Mouse (Mus musculus) T-helper 1 cell (primary cell): ENCODE measurements around the gene Gprc5d.

Experiments
- in situ Hi-C: fragments of 300-600 bp; cut with MboI, MseI; formaldehyde crosslinking; loops from one replicate; pipeline ENCODE4 v1.15.1; 2025; ENCODE audit warnings: high pct_unique_total_duplicates

The Gprc5d gene

GRCm38 (mm10) chr6:135136439-135137161 lies 18.5 kb upstream of the Gprc5d start:
- in situ Hi-C loops = no loop called here

- in situ Hi-C loops = no loop called here
Observed at GRCm38 (mm10) chr6:135135735-135136134, 17.7 kb upstream of the Gprc5d start.

DNA sequence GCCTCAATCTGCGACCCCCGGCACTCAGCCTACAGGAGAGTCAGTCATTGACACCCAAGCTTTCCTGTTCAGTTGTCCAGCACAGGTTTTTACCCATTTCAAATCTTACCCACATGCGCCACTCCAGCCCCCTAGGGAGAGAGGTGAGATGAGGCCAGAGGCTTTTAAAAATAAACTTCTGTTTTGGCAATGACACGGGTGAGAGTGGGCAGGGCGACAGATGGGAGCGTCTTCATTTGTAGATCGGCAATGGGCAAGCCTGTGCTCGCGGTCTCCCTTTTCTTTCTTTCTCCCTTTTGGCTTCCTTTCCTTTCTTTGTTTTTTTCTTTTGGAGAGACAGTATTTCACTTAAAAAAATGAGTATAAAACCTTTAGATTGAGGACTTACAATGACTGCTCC lies 15.4 kb upstream of the Gprc5d start:
- in situ Hi-C loops = no loop called here

DNA sequence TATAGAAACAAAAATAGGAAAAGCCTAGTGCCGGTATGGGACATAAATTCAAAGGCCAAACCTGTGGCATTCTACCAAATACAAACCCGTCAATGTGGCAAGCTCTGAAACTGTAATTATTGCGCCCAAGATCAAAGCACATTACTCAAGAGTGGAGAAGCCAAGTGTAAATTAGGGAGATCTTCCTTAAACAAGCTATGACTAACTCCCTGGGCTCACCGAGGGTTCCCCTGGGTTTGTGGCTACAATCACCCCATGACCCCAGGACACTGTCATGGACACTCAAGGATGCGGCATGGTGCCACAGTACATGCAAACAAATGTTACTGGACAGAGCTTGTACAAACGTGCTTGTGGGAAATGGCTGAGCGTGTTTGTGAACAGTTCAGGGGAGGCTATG lies 15.0 kb upstream of the Gprc5d start:
- in situ Hi-C loops = no loop called here

GRCm38 (mm10) chr6:135124755-135125380 lies 6.8 kb upstream of the Gprc5d start:
- in situ Hi-C loops = loop anchor here (25.0 kb wide), 1 partner anchor 1413 kb away; no protein-coding TSS in a partner anchor

- in situ Hi-C loops = loop anchor here (25.0 kb wide), 1 partner anchor 1404 kb away; no protein-coding TSS in a partner anchor
Observed at GRCm38 (mm10) chr6:135116479-135116878, 1.6 kb downstream of the Gprc5d start.

DNA sequence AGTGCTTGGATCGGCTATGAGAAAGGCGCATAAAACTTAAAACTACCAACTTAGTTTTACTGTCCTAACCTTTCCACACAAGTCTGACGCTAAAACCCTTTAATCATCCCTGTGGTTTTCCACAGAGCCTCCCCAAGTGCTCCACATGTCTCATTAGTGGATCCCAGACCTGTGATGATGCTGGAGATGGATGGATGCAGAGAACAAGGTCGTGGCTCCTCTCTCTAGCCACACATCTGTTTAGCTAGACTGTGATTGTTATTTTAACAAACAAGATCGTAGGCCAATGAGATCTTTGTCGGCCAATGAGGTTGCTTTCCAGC lies 5.0 kb downstream of the Gprc5d start:
- in situ Hi-C loops = loop anchor here (25.0 kb wide), 1 partner anchor 1401 kb away; no protein-coding TSS in a partner anchor

DNA sequence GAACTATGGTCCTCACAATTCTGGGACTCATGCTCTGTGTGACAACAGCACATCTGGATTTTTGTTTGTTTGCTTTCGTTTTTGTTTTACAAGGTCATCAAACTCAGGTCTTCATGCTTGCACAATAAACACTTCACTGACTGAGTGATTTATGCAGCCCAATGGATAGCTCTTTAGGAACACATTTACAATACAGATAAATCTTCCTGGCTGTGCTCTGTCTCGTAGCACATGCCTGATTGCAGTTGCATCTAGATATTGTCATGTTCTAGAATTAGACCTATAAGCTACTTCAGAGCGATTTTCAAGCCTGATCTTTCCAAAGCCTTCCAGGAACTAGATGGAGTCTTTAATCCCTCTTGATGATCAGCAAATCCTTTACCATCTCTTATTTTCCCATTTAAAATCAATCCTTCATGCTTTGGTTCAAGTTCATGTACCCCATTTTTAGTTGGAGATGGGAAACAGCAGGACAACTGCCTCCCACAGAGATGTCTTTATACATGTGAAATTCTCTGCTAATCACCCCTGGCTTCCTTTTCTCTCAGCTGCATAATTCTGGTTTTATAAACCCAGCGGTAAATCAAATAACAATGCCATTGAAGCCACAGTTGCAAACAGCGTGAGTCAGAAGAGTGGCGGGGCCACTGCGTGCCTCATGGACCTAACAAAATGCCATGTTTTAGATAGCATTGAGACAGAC lies 5.5 kb downstream of the Gprc5d start:
- in situ Hi-C loops = loop anchor here (25.0 kb wide), 1 partner anchor 1400 kb away; no protein-coding TSS in a partner anchor

- in situ Hi-C loops = loop anchor here (25.0 kb wide), 1 partner anchor 1395 kb away; no protein-coding TSS in a partner anchor
Observed at GRCm38 (mm10) chr6:135107014-135107413, 11.1 kb downstream of the Gprc5d start.

DNA sequence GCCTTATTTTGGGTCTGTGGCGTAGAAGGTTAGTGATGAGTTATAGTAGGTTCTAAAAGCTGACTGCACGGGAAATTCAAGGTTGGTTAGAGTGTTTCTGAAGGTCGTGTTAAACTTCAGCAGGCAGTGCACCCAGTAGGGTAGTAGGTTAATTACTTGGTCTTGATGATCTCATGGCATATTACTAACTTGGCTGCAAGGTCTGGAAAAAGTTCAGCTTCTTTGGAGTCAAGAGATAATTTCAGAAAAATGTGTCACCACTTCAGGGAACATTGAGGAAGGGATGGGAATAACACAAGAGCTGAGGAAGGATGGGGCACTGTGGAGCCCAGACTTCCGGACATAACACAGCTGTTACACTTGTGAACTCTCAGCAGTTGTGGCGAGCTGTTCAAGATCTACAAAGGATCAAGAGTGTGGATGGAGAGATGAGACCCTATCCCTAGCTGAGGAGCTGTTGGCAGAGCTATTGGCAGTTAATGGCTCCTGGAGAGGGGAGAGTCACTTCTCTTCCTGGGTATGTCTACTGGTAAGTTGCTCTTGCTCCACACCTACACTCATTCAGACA lies 15.3 kb downstream of the Gprc5d start:
- in situ Hi-C loops = loop anchor here (25.0 kb wide), 1 partner anchor 1391 kb away; no protein-coding TSS in a partner anchor

DNA sequence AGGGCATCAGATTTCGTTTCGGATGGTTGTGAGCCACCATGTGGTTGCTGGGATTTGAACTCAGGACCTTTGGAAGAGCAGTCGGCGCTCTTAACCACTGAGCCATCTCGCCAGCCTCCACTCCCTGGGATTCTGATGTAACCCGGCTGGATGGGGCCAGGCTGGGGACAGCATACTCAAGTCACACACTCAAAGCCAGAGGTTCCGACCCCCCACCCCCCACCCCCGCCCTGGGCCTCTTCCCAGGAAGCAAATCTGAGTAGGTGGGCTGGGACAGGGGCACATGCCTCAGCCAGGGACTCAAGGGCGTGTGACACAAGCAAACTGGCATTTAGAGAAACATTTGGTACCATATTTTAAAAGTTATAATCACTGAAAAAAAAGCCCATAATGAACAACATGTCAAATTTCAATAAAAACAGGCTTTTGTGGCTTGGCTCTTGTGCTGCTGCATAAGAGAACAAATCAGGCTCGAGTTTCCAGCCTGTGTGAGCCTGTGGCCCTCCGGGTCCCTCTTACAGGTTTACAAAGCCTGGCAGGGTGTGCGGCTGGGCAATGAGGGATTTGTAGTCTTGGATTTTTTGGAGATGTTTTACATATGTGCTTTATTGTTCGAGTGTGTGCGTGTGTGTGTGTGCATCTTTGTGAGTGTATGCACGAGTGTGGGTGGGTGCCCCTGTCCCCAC lies 17.2 kb downstream of the Gprc5d start:
- in situ Hi-C loops = loop anchor here (25.0 kb wide), 1 partner anchor 1389 kb away; no protein-coding TSS in a partner anchor

- in situ Hi-C loops = loop anchor here (5.0 kb wide), 1 partner anchor 49 kb away; no protein-coding TSS in a partner anchor
Observed at GRCm38 (mm10) chr6:135092798-135093470, 25.1 kb downstream of the Gprc5d start.

DNA sequence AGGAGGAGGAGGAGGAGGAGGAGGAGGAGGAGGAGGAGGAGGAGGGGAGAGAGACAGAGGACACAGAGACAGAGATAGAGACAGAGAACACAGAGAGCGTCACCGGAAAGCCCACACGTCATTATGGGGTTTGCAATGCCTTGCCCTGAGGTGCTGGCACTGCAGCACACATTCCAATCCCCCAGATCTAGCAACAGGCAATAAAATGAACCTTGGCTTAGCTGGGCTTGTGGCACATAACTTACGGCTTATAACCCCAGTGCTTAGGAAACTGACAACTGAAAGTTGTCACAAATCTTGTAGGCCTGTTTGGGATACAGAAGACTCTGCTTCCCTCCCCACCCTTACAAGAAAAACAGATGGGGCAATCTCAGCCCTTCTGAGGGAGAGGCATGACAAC lies 27.4 kb downstream of the Gprc5d start:
- in situ Hi-C loops = loop anchor here (5.0 kb wide), 1 partner anchor 52 kb away; no protein-coding TSS in a partner anchor

DNA sequence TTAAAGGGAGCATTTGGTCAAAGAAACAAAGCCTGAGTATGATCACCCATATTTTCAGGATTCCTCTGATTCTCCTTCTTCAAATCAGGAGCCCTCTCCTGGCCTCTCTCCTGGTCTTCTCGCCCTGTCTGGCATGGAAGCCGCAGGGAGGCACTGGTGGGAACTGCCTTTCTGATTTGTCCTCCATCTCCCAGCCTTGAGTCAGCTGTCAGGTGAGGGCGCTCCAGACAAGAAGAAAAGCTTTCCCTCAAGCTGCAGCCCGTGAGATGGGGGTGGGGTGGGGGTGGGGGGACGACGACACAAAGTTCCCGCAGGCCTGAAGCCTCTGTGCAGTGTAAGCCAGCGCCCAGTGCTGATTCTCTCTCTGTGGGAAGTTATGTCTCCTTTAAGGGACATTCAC lies 28.3 kb downstream of the Gprc5d start:
- in situ Hi-C loops = loop anchor here (5.0 kb wide), 1 partner anchor 53 kb away; no protein-coding TSS in a partner anchor

DNA sequence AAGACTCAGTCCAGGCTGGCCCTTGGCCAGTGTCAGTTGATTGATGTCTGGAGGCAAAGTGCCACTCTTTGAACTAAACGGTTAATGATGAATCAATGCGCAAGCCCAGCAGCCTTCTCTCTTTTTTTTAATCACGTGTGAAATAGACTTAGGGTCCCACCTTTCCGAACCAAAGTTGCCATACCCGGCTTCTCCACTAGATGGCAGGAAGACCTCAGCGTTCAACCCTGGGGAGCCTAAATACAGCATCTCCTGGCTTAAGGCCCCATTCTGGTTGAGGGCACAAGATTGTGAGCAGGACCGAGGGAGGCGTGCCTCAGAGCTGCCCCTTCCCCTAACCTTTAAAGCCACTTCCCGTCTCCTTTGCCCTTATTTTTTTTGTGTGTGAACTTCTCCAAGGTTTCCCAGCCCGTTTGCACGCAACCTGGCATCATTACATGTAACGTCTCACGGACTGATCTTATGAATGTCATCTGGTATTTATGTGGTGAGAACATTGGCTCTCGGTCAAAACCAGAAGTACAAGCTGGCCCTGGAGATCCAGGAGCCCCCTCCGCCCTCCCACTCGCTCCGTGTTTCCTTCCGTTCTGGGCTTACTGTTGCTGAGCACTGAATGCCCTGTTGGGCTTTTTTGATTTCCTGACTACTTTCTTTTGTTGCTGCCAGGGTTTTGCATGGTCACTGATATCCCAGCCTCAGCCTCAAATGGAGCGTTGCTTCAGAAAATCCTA lies 30.2 kb downstream of the Gprc5d start:
- in situ Hi-C loops = no loop called here

DNA sequence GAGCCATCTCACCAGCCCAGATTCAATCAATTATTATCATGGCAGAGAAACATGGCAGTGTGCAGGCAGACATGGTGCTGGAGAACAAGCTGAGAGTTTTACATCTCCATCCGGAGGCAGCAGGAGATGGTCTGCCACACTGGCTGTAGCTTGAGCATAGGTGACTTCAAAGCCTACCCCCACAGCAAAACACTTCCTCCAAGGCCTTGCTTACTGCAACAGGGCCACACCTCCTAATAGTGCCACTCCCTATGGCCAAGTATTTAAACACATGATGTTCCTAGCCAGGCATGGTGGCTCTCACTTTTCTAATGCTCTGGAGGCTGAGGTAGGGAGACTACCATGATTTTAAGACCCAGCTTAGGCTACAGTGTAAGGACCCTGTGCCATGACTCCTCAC lies 32.4 kb downstream of the Gprc5d start:
- in situ Hi-C loops = no loop called here

DNA sequence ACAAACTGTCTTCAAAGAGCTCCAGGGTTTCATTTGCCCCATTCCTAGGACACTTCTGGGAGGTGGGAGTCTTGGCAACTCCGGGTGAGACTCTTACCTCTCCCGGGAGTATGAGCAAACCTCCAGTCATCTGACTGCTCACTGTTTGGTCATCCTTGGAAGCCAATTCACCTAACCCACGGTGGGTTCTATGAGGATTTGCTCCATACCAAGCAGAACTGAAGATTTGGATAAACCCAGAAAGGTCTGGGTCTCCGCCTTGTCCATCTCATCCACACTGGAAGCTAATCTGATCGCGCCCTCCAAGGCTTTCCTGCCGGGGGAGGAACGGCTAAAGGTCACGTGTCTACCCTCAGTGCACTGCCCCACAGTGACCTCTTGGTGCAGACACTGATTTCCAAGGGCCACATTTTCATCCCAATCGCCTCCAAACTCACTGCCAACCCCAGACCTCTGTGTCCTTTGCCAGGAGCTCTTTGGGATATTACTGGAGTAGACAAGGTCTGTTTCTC lies 34.0 kb downstream of the Gprc5d start:
- in situ Hi-C loops = no loop called here

- in situ Hi-C loops = no loop called here
Observed at GRCm38 (mm10) chr6:135078420-135078819, 39.7 kb downstream of the Gprc5d start.

GRCm38 (mm10) chr6:135076202-135076601 lies 41.9 kb downstream of the Gprc5d start:
- in situ Hi-C loops = no loop called here
